Mouse (Mus musculus): ENCODE measurements around the gene Mapk14. TPM values are rescaled to one million over a fixed set of nuclear protein-coding genes. Genes with fewer than 3 reads are reported as not detected.
A peak's percentile ranks its signal among the peaks of the same experiment; 100 is the strongest.

Gene Mapk14
- polyA plus RNA-seq, 1 experiment from 2014 or later, result 31.2 TPM

DNA sequence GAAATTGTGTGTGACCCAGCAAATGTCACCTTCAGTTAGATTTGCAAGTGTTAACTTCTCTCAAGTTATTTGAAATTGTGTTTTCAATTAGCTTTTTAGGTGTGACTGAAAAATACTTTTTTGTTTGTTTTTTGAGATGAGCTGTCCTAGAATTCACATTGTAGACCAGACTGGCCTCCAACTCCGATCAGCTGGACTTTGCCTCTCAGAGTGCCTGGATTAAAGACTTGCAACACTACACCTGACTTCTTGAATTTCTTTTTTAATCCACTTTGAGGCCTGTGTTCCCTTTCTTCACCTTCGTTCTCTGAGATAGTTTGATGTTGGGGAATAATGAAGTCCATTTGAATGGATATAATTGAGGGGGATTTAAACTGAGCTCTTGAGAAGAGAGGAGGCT, 2.9 kb downstream of the Mapk14 start:
- no peak overlapping the region for H3K4me3 ChIP-seq (ENCODE audit: low read length)
- peaks cover 51% of the 10 kb centered on the region for H3K4me1 ChIP-seq (ENCODE audit: control insufficient read depth, insufficient read depth, low read length)
- H3K27me3 ChIP-seq (ENCODE audit: control insufficient read depth, insufficient read depth, low read length), result peaks cover 1% of the 10 kb centered on the region; the same call in 1 of the 2 replicates
- H3K9ac ChIP-seq (ENCODE audit: low read length), result no peak overlapping the region
- H3K36me3 ChIP-seq (ENCODE audit: control insufficient read depth, insufficient read depth), result no peaks in the 10 kb centered on the region
- H3K27ac ChIP-seq (ENCODE audit: low read length), result no peak overlapping the region
- WGBS, result 74% methylated on average over 2 of the region's 2 CpGs
- H3K4me2 ChIP-seq (ENCODE audit: low read depth, low read length), result no peak overlapping the region; the same call in 1 of the 2 replicates
- H3K9me3 ChIP-seq (replicated peaks; ENCODE audit: control insufficient read depth, low read length), result no peaks in the 10 kb centered on the region
- ATAC-seq (replicated peaks; ENCODE audit: extremely low read depth, insufficient read depth, low FRiP score), result no peak

DNA sequence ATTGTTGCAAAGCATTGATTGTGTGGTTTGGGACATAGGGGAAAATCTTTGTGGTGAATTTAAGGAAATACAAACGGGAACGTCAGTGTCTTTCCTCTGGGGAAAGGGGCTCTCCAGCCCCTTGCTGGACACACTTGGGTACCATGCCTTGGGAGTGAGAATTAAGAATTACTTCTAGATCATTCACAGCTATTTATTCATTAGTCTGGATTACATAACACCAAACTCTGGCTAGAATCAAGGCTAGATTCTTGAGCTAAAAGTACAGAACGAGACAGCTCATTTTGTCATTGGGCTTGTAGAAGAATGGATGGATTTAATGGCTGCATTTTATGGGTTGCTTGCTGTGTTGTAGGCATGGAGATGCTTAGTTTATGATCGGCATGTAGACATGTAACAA, 3.7 kb downstream of the Mapk14 start:
- no peaks in the 10 kb centered on the region for H3K9me3 ChIP-seq (replicated peaks; ENCODE audit: control insufficient read depth, low read length)
- no peaks in the 10 kb centered on the region for H3K36me3 ChIP-seq (ENCODE audit: control insufficient read depth, insufficient read depth)
- H3K4me2 ChIP-seq (ENCODE audit: low read depth, low read length), result no peak overlapping the region
- H3K4me1 ChIP-seq (ENCODE audit: control insufficient read depth, insufficient read depth, low read length), result peaks cover 52% of the 10 kb centered on the region
- no peak overlapping the region for H3K27ac ChIP-seq (ENCODE audit: low read length)
- no peaks in the 10 kb centered on the region for H3K27me3 ChIP-seq (ENCODE audit: control insufficient read depth, insufficient read depth, low read length)
- no peak for ATAC-seq (replicated peaks; ENCODE audit: extremely low read depth, insufficient read depth, low FRiP score)
- H3K4me3 ChIP-seq (ENCODE audit: low read length), result no peak overlapping the region
- WGBS, result 85% methylated on average over 4 of the region's 4 CpGs
- no peak overlapping the region for H3K9ac ChIP-seq (ENCODE audit: low read length)

DNA sequence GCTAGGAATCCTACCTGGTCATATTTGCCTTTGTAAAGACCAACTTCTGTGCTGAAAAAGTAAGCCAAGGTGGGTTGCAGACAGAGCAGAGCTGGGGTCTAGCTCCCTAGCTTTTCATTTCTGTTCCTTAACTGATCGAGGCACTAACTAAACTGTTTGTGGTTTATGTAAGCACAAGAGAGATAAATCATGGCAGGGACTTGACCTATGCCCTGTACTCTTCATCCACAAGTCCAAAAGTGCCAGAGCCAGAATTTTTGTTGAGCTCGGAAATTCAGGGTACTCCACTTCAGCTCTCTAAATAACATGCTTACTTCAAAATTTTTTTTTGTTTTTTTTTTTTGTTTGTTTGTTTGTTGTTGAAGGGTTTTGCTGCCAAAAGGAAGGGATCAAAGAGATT, 5.5 kb downstream of the Mapk14 start:
- Histone ChIP-seq H3K27ac (ENCODE audit: low read length) (no peak overlapping the region), H3K4me1 (ENCODE audit: control insufficient read depth, insufficient read depth, low read length) (peaks cover 47% of the 10 kb centered on the region), H3K4me3 (ENCODE audit: low read length) (no peak overlapping the region), H3K9ac (ENCODE audit: low read length) (no peak overlapping the region), H3K4me2 (ENCODE audit: low read depth, low read length) (no peak overlapping the region), H3K36me3 (ENCODE audit: control insufficient read depth, insufficient read depth) (no peaks in the 10 kb centered on the region), H3K9me3 (replicated peaks; ENCODE audit: control insufficient read depth, low read length) (no peaks in the 10 kb centered on the region), H3K27me3 (ENCODE audit: control insufficient read depth, insufficient read depth, low read length) (no peaks in the 10 kb centered on the region)
- WGBS, result 43% methylated on average over 2 of the region's 2 CpGs
- no peak for ATAC-seq (replicated peaks; ENCODE audit: extremely low read depth, insufficient read depth, low FRiP score)

DNA sequence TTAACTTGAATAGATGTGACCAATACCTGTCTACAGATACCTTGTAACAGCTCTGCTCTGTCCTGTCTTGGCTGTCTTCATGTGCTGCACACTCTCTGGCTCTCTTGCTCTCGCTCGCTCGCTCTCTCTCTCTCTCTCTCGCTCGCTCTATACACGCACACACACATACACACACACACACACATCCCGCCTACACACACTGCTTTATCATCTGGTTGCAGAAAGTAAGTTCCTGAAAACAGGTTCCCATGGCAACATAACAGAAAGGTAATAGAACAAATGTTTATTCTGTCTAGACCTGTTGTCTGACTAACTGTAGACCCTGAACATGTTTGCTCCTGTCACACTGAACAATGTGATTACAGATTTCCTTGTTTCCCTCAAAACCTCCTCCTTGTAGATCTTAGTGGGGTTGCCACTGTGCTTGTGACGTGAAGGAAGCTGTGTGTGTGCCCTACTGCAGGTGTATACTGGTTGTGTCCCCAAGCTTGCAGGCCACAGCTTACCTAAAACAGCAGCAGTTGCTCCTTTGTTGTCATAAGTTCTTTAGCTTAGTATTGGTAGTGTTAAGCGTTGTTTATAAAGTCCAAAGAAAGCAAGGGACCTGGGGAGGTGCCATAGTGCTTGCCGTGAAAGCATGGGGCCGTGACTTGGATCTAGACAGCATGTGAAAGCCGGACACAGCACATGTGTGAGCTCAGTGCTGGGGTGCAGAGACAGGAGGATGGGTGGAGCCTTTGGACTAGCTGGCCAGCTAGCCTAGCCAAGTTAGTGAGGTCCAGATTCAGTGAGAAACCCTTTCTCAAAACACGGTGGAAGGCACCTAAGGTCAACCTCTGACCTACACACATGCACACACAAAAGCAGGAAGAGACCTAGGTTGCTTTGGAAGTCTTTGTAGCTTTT, 6.4 kb downstream of the Mapk14 start:
- Histone ChIP-seq H3K9ac (ENCODE audit: low read length) (no peak overlapping the region), H3K36me3 (ENCODE audit: control insufficient read depth, insufficient read depth) (no peaks in the 10 kb centered on the region), H3K4me2 (ENCODE audit: low read depth, low read length) (no peak overlapping the region), H3K4me3 (ENCODE audit: low read length) (no peak overlapping the region), H3K27me3 (ENCODE audit: control insufficient read depth, insufficient read depth, low read length) (no peaks in the 10 kb centered on the region), H3K9me3 (replicated peaks; ENCODE audit: control insufficient read depth, low read length) (no peaks in the 10 kb centered on the region), H3K27ac (ENCODE audit: low read length) (peak overlapping the region; percentile 37; the same call in 1 of the 2 replicates), H3K4me1 (ENCODE audit: control insufficient read depth, insufficient read depth, low read length) (peaks cover 54% of the 10 kb centered on the region)
- no peak; the same call in 1 of the 2 replicates for ATAC-seq (replicated peaks; ENCODE audit: extremely low read depth, insufficient read depth, low FRiP score)
- WGBS, result 54% methylated on average over 13 of the region's 13 CpGs

DNA sequence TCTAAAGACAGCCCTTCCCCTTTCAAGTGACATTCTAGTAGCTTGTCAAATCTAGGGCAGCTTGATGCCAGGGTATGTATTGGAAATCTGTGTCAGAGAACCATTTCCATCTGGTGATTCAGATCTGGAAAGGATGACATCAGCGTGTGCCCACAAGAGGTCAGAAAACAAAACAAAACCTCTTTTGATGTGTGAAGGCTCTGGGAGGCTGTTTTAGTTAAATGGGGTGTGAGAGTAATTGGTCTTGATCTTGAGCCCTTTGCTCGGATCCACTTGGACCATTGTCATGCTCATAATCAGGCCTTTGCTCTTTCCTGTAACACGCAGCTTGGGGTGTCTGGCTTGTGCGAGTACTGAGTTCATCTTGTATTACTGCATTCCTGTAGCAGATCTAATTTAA, 7.1 kb downstream of the Mapk14 start:
- Histone ChIP-seq H3K9ac (ENCODE audit: low read length) (no peak overlapping the region), H3K4me1 (ENCODE audit: control insufficient read depth, insufficient read depth, low read length) (peaks cover 56% of the 10 kb centered on the region), H3K36me3 (ENCODE audit: control insufficient read depth, insufficient read depth) (no peaks in the 10 kb centered on the region), H3K27ac (ENCODE audit: low read length) (no peak overlapping the region), H3K27me3 (ENCODE audit: control insufficient read depth, insufficient read depth, low read length) (no peaks in the 10 kb centered on the region), H3K4me3 (ENCODE audit: low read length) (no peak overlapping the region), H3K9me3 (replicated peaks; ENCODE audit: control insufficient read depth, low read length) (no peaks in the 10 kb centered on the region), H3K4me2 (ENCODE audit: low read depth, low read length) (no peak overlapping the region)
- no peak for ATAC-seq (replicated peaks; ENCODE audit: extremely low read depth, insufficient read depth, low FRiP score)
- 66% methylated on average over 4 of the region's 4 CpGs for WGBS

DNA sequence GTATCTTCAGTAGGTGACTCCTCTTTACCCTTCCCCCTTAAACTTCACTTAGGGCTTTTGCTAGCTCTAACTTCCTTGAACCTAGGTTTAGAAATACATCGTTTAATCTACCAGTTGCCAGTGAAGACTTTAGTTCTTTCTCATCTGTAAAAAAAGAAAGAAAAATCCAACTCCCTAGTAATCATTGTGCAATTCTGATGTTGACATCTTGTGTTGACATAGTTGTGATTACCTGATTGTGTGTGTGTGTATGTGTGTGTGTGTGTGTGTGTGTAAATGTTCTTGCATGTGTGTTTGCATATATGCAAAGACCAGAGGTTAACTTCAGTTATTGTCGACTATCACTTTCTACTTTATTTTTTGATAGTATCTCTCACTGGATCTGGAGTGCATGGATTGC, 7.5 kb downstream of the Mapk14 start:
- WGBS, result 71% methylated on average over 2 of the region's 2 CpGs

DNA sequence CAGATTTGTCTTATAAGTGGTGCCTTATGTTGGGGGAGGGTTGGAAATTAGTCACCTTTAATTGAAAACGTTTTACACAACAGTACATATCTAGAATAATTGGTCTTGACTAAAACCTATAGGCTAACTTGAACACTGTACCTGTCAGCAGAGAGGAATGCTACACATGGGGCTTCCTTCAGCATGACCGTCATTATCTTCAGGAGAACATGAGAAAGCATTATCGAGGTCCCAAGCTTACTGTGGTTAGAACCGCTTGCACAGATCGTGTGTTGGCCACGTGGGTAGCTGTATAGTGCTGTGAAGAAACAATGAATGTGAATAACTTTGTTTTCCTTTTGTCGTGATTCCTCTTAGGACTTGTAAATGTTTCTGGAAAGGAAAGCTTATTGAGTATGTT, 8.7 kb downstream of the Mapk14 start:
- WGBS, result 73% methylated on average over 7 of the region's 7 CpGs
- no peak for ATAC-seq (replicated peaks; ENCODE audit: extremely low read depth, insufficient read depth, low FRiP score)
- H3K9me3 ChIP-seq (replicated peaks; ENCODE audit: control insufficient read depth, low read length), result no peaks in the 10 kb centered on the region
- no peak overlapping the region for H3K27ac ChIP-seq (ENCODE audit: low read length)
- H3K36me3 ChIP-seq (ENCODE audit: control insufficient read depth, insufficient read depth), result no peaks in the 10 kb centered on the region
- no peak overlapping the region for H3K4me2 ChIP-seq (ENCODE audit: low read depth, low read length)
- no peak overlapping the region for H3K9ac ChIP-seq (ENCODE audit: low read length)
- no peaks in the 10 kb centered on the region for H3K27me3 ChIP-seq (ENCODE audit: control insufficient read depth, insufficient read depth, low read length)
- no peak overlapping the region for H3K4me3 ChIP-seq (ENCODE audit: low read length)
- peaks cover 51% of the 10 kb centered on the region for H3K4me1 ChIP-seq (ENCODE audit: control insufficient read depth, insufficient read depth, low read length)

More for the DNA sequence above, 7.5 kb downstream of the Mapk14 start:
- Histone ChIP-seq H3K27ac (ENCODE audit: low read length) (no peak overlapping the region), H3K27me3 (ENCODE audit: control insufficient read depth, insufficient read depth, low read length) (no peaks in the 10 kb centered on the region), H3K4me2 (ENCODE audit: low read depth, low read length) (no peak overlapping the region), H3K36me3 (ENCODE audit: control insufficient read depth, insufficient read depth) (no peaks in the 10 kb centered on the region), H3K4me1 (ENCODE audit: control insufficient read depth, insufficient read depth, low read length) (peaks cover 52% of the 10 kb centered on the region), H3K9ac (ENCODE audit: low read length) (no peak overlapping the region), H3K4me3 (ENCODE audit: low read length) (no peak overlapping the region), H3K9me3 (replicated peaks; ENCODE audit: control insufficient read depth, low read length) (no peaks in the 10 kb centered on the region)
- no peak for ATAC-seq (replicated peaks; ENCODE audit: extremely low read depth, insufficient read depth, low FRiP score)

DNA sequence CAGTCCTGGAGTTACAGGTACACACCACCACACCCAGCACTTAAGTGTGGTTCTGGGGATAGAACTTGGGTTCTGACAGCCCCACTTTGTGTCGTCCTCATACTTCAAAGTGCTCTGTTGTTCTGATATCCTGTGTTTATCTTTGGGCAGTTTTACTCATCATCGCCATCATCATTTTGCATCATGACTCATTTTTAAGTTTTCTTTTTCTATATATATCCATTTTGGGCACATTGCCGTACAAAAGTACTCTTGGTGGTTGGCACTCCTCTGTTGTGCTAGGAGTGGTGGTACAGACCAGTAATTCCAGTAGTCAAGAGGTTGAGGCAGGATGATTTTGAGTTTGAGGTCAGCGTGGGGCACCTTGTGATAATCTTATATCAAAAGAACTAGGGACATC, 10.0 kb downstream of the Mapk14 start:
- no peak overlapping the region for H3K9ac ChIP-seq (ENCODE audit: low read length)
- no peaks in the 10 kb centered on the region for H3K27me3 ChIP-seq (ENCODE audit: control insufficient read depth, insufficient read depth, low read length)
- H3K36me3 ChIP-seq (ENCODE audit: control insufficient read depth, insufficient read depth), result no peaks in the 10 kb centered on the region
- peaks cover 46% of the 10 kb centered on the region for H3K4me1 ChIP-seq (ENCODE audit: control insufficient read depth, insufficient read depth, low read length)
- H3K4me2 ChIP-seq (ENCODE audit: low read depth, low read length), result no peak overlapping the region
- no peak overlapping the region for H3K27ac ChIP-seq (ENCODE audit: low read length)
- no peak for ATAC-seq (replicated peaks; ENCODE audit: extremely low read depth, insufficient read depth, low FRiP score)
- WGBS, result 83% methylated on average over 4 of the region's 4 CpGs
- no peaks in the 10 kb centered on the region for H3K9me3 ChIP-seq (replicated peaks; ENCODE audit: control insufficient read depth, low read length)
- no peak overlapping the region for H3K4me3 ChIP-seq (ENCODE audit: low read length)

DNA sequence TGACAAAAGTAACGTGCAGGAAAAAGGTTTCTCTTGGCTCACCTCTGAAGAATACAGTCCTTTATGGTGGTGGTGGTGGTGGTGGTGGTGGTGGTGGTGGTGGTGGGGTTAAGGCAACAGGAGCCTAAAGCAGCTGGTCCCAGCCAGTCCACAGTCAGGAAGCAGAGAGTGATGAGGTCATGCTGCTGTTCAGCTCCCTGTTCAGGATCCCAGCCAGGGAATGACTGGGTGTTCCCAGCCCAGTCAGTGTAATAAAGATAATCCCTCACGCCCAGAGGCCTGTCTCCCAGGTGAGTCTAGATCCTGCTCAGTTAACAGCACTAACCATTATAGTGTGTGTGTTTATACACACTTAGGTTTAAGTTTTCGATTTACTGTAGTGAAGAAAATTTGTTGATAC, 10.6 kb downstream of the Mapk14 start:
- 72% methylated on average over 3 of the region's 3 CpGs for WGBS
- H3K27ac ChIP-seq (ENCODE audit: low read length), result 0 out of 2 replicates have a peak overlapping the region, but pooled peaks have one; percentile 7
- no peaks in the 10 kb centered on the region for H3K36me3 ChIP-seq (ENCODE audit: control insufficient read depth, insufficient read depth)
- no peak overlapping the region for H3K4me2 ChIP-seq (ENCODE audit: low read depth, low read length)
- ATAC-seq (replicated peaks; ENCODE audit: extremely low read depth, insufficient read depth, low FRiP score), result no peak
- H3K9me3 ChIP-seq (replicated peaks; ENCODE audit: control insufficient read depth, low read length), result no peaks in the 10 kb centered on the region
- H3K4me3 ChIP-seq (ENCODE audit: low read length), result no peak overlapping the region
- no peaks in the 10 kb centered on the region for H3K27me3 ChIP-seq (ENCODE audit: control insufficient read depth, insufficient read depth, low read length)
- no peak overlapping the region for H3K9ac ChIP-seq (ENCODE audit: low read length)
- peaks cover 43% of the 10 kb centered on the region for H3K4me1 ChIP-seq (ENCODE audit: control insufficient read depth, insufficient read depth, low read length)

All from heart, embryonic 16.5 days (tissue).